Mouse (Mus musculus) neural tube, embryonic 12.5 days (tissue): ENCODE results near the gene Car6. TPM values are rescaled to one million over a fixed set of nuclear protein-coding genes. Genes with fewer than 3 reads are reported as not detected.

ENCODE experiments used
- ATAC-seq: fragments of 200-750 bp; cut with Nextera tagmentation; 2 replicates; pipeline ENCODE4 v1.8.0; 2017; ENCODE audit warnings: low read depth, mild to moderate bottlenecking, moderate TSS enrichment, moderate library complexity; ENCODE audit not compliant: low FRiP score
- H3K27ac ChIP-seq: fragments of 300-500 bp; sonication (generic); 2 replicates; pipeline ENCODE4 v1.5.1; 2016
- H3K27me3 ChIP-seq: fragments of 300-500 bp; sonication (generic); replicated peaks from 2 replicates; pipeline ENCODE4 v1.6.1; 2016; ENCODE audit warnings: mild to moderate bottlenecking
- H3K36me3 ChIP-seq: fragments of 300-500 bp; sonication (generic); 2 replicates; pipeline ENCODE4 v1.6.1; 2016; ENCODE audit warnings: mild to moderate bottlenecking
- H3K4me1 ChIP-seq: fragments of 300-500 bp; sonication (generic); 2 replicates; pipeline ENCODE4 v1.6.1; 2016
- H3K4me2 ChIP-seq: fragments of 300-500 bp; sonication (generic); replicated peaks from 2 replicates; pipeline ENCODE4 v1.6.1; 2016; ENCODE audit warnings: mild to moderate bottlenecking
- H3K4me3 ChIP-seq: fragments of 300-500 bp; sonication (generic); 2 replicates; pipeline ENCODE4 v1.5.1; 2016
- H3K9ac ChIP-seq: fragments of 300-500 bp; sonication (generic); 2 replicates; pipeline ENCODE4 v1.6.1; 2016; ENCODE audit warnings: mild to moderate bottlenecking
- H3K9me3 ChIP-seq: fragments of 300-500 bp; sonication (generic); 2 replicates; pipeline ENCODE4 v1.6.1; 2016; ENCODE audit warnings: mild to moderate bottlenecking
- WGBS: fragments of 180-500 bp; shearing (Covaris S2); methylation state at CpG from one replicate; pipeline ENCODE4 v1.1.7; 2016; 5-methylcytosine and 5-hydroxymethylcytosine counted together
- polyA plus RNA-seq: library from polyadenylated mRNA; unstranded; fragments of >200 nt; fragmentation: Nextera tagmentation; extraction: Ambion mirVana; gene quantifications from 2 replicates; pipeline ENCODE4 v1.2.1, GENCODE M21; 2016

Car6 gene
- polyA plus RNA-seq, 1 experiment from 2014 or later: not detected

- no peak overlapping the region for H3K4me3 ChIP-seq
- H3K4me1 ChIP-seq: no peaks in the 10 kb centered on the region
- H3K27ac ChIP-seq: no peak overlapping the region
- no peak for ATAC-seq
- WGBS: 93% methylated on average over 14 of the region's 14 CpGs
- no peaks in the 10 kb centered on the region for H3K27me3 ChIP-seq
- H3K9ac ChIP-seq: no peak overlapping the region
- no peaks in the 10 kb centered on the region for H3K36me3 ChIP-seq
- H3K9me3 ChIP-seq: no peaks in the 10 kb centered on the region
- no peak overlapping the region for H3K4me2 ChIP-seq
Observed at GRCm38 (mm10) chr4:150174027-150174426, 27.1 kb downstream of the Car6 start.

GRCm38 (mm10) chr4:150173281-150173680 lies 27.9 kb downstream of the Car6 start:
- Histone ChIP-seq H3K9me3 (no peaks in the 10 kb centered on the region), H3K36me3 (no peaks in the 10 kb centered on the region), H3K9ac (no peak overlapping the region), H3K4me1 (no peaks in the 10 kb centered on the region), H3K4me2 (no peak overlapping the region), H3K27ac (no peak overlapping the region), H3K4me3 (no peak overlapping the region), H3K27me3 (no peaks in the 10 kb centered on the region)
- ATAC-seq: no peak
- WGBS: 61% methylated on average over 10 of the region's 10 CpGs

GRCm38 (mm10) chr4:150172107-150172506 lies 29.0 kb downstream of the Car6 start:
- Histone ChIP-seq H3K36me3 (no peaks in the 10 kb centered on the region), H3K4me3 (no peak overlapping the region), H3K9me3 (no peaks in the 10 kb centered on the region), H3K4me1 (no peaks in the 10 kb centered on the region), H3K9ac (no peak overlapping the region), H3K27me3 (no peaks in the 10 kb centered on the region), H3K4me2 (no peak overlapping the region), H3K27ac (no peak overlapping the region)
- WGBS: 79% methylated on average over 8 of the region's 8 CpGs
- ATAC-seq: no peak

- Histone ChIP-seq H3K4me1 (no peaks in the 10 kb centered on the region), H3K4me3 (no peak overlapping the region), H3K27ac (no peak overlapping the region), H3K27me3 (no peaks in the 10 kb centered on the region), H3K4me2 (no peak overlapping the region), H3K9ac (no peak overlapping the region), H3K9me3 (no peaks in the 10 kb centered on the region), H3K36me3 (no peaks in the 10 kb centered on the region)
- ATAC-seq: no peak
- WGBS: 79% methylated on average over 10 of the region's 10 CpGs
Observed at GRCm38 (mm10) chr4:150168406-150168805, 32.7 kb downstream of the Car6 start.

- no peak for ATAC-seq
Observed at GRCm38 (mm10) chr4:150164875-150165274, 36.3 kb downstream of the Car6 start.

GRCm38 (mm10) chr4:150162561-150163169 lies 38.5 kb downstream of the Car6 start:
- H3K4me1 ChIP-seq: no peaks in the 10 kb centered on the region
- no peaks in the 10 kb centered on the region for H3K36me3 ChIP-seq
- H3K27me3 ChIP-seq: 0 out of 2 replicates have a peak, but pooled peaks cover 6% of the 10 kb centered on the region
- H3K27ac ChIP-seq: no peak overlapping the region
- H3K9me3 ChIP-seq: peaks cover 6% of the 10 kb centered on the region; the same call in 1 of the 2 replicates
- ATAC-seq: no peak
- H3K4me2 ChIP-seq: no peak overlapping the region
- 74% methylated on average over 13 of the region's 13 CpGs for WGBS
- H3K9ac ChIP-seq: no peak overlapping the region
- no peak overlapping the region for H3K4me3 ChIP-seq

More at GRCm38 (mm10) chr4:150164875-150165274, 36.3 kb downstream of the Car6 start:
- Histone ChIP-seq H3K27me3 (no peaks in the 10 kb centered on the region), H3K4me2 (no peak overlapping the region), H3K27ac (no peak overlapping the region), H3K4me3 (no peak overlapping the region), H3K9ac (no peak overlapping the region), H3K4me1 (no peaks in the 10 kb centered on the region), H3K36me3 (no peaks in the 10 kb centered on the region), H3K9me3 (peaks cover 6% of the 10 kb centered on the region; the same call in 1 of the 2 replicates)
- 37% methylated on average over 13 of the region's 13 CpGs for WGBS

- H3K27me3 ChIP-seq: 0 out of 2 replicates have a peak, but pooled peaks cover 6% of the 10 kb centered on the region
- H3K4me3 ChIP-seq: no peak overlapping the region
- WGBS: 83% methylated on average over 2 of the region's 2 CpGs
- H3K4me2 ChIP-seq: no peak overlapping the region
- H3K9me3 ChIP-seq: peaks cover 6% of the 10 kb centered on the region; the same call in 1 of the 2 replicates
- no peak overlapping the region for H3K27ac ChIP-seq
- no peaks in the 10 kb centered on the region for H3K4me1 ChIP-seq
- ATAC-seq: no peak
- H3K36me3 ChIP-seq: no peaks in the 10 kb centered on the region
- H3K9ac ChIP-seq: no peak overlapping the region
Observed at GRCm38 (mm10) chr4:150159458-150159857, 41.7 kb downstream of the Car6 start.

GRCm38 (mm10) chr4:150157348-150157882 lies 43.7 kb downstream of the Car6 start:
- 72% methylated on average over 14 of the region's 14 CpGs for WGBS
- Histone ChIP-seq H3K27ac (no peak overlapping the region), H3K36me3 (no peaks in the 10 kb centered on the region), H3K4me3 (no peak overlapping the region), H3K4me2 (no peak overlapping the region), H3K9me3 (0 out of 2 replicates have a peak, but pooled peaks cover 2% of the 10 kb centered on the region), H3K9ac (no peak overlapping the region), H3K4me1 (no peaks in the 10 kb centered on the region), H3K27me3 (0 out of 2 replicates have a peak, but pooled peaks cover 6% of the 10 kb centered on the region)
- ATAC-seq: no peak

GRCm38 (mm10) chr4:150155731-150156130 lies 45.4 kb downstream of the Car6 start:
- Histone ChIP-seq H3K36me3 (no peaks in the 10 kb centered on the region), H3K9me3 (no peaks in the 10 kb centered on the region), H3K9ac (no peak overlapping the region), H3K4me2 (no peak overlapping the region), H3K27ac (no peak overlapping the region), H3K27me3 (0 out of 2 replicates have a peak, but pooled peaks cover 6% of the 10 kb centered on the region), H3K4me1 (no peaks in the 10 kb centered on the region), H3K4me3 (no peak overlapping the region)
- ATAC-seq: no peak
- WGBS: 89% methylated on average over 4 of the region's 4 CpGs

GRCm38 (mm10) chr4:150155301-150155700 lies 45.8 kb downstream of the Car6 start:
- no peak overlapping the region for H3K4me3 ChIP-seq
- H3K4me1 ChIP-seq: no peaks in the 10 kb centered on the region
- ATAC-seq: no peak
- H3K9me3 ChIP-seq: no peaks in the 10 kb centered on the region
- 0 out of 2 replicates have a peak, but pooled peaks cover 6% of the 10 kb centered on the region for H3K27me3 ChIP-seq
- no peaks in the 10 kb centered on the region for H3K36me3 ChIP-seq
- H3K27ac ChIP-seq: no peak overlapping the region
- 85% methylated on average over 4 of the region's 4 CpGs for WGBS
- H3K9ac ChIP-seq: no peak overlapping the region
- H3K4me2 ChIP-seq: no peak overlapping the region

- Histone ChIP-seq H3K4me3 (no peak overlapping the region), H3K9ac (no peak overlapping the region), H3K9me3 (no peaks in the 10 kb centered on the region), H3K4me1 (no peaks in the 10 kb centered on the region), H3K4me2 (no peak overlapping the region), H3K27ac (no peak overlapping the region), H3K27me3 (no peaks in the 10 kb centered on the region), H3K36me3 (no peaks in the 10 kb centered on the region)
- no peak for ATAC-seq
- 88% methylated on average over 8 of the region's 8 CpGs for whole genome bisulfite sequencing
Observed at GRCm38 (mm10) chr4:150152483-150152882, 48.6 kb downstream of the Car6 start.

GRCm38 (mm10) chr4:150151045-150151444 lies 50.1 kb downstream of the Car6 start:
- Histone ChIP-seq H3K4me1 (no peaks in the 10 kb centered on the region), H3K4me2 (no peak overlapping the region), H3K36me3 (no peaks in the 10 kb centered on the region), H3K27ac (no peak overlapping the region), H3K4me3 (no peak overlapping the region), H3K9me3 (no peaks in the 10 kb centered on the region), H3K9ac (no peak overlapping the region), H3K27me3 (no peaks in the 10 kb centered on the region)
- no peak for ATAC-seq
- WGBS: 77% methylated on average over 7 of the region's 7 CpGs

- Histone ChIP-seq H3K4me2 (no peak overlapping the region), H3K4me1 (no peaks in the 10 kb centered on the region), H3K4me3 (no peak overlapping the region), H3K36me3 (no peaks in the 10 kb centered on the region), H3K27me3 (no peaks in the 10 kb centered on the region), H3K27ac (no peak overlapping the region), H3K9me3 (no peaks in the 10 kb centered on the region), H3K9ac (no peak overlapping the region)
- 89% methylated on average over 4 of the region's 4 CpGs for WGBS
- ATAC-seq: no peak
Observed at GRCm38 (mm10) chr4:150146286-150146685, 54.8 kb downstream of the Car6 start.
